Mouse (Mus musculus) small intestine, adult 10 weeks (tissue): ENCODE measurements around the gene Ctsd. TPM values are rescaled to one million over a fixed set of nuclear protein-coding genes. Genes with fewer than 3 reads are reported as not detected.

Experiments
- polyA plus RNA-seq: library from polyadenylated mRNA; stranded (reverse); fragments of 350-450 nt; fragmentation: Illumina TruSeq; extraction: RNeasy Lipid Tissue Mini Kit (QIAGEN cat#74804); gene quantifications from one replicate; pipeline ENCODE4 v1.2.3, GENCODE M21; 2014; ENCODE audit warnings: low replicate concordance

The Ctsd gene
- polyA plus RNA-seq, result 5.2 TPM

DNA sequence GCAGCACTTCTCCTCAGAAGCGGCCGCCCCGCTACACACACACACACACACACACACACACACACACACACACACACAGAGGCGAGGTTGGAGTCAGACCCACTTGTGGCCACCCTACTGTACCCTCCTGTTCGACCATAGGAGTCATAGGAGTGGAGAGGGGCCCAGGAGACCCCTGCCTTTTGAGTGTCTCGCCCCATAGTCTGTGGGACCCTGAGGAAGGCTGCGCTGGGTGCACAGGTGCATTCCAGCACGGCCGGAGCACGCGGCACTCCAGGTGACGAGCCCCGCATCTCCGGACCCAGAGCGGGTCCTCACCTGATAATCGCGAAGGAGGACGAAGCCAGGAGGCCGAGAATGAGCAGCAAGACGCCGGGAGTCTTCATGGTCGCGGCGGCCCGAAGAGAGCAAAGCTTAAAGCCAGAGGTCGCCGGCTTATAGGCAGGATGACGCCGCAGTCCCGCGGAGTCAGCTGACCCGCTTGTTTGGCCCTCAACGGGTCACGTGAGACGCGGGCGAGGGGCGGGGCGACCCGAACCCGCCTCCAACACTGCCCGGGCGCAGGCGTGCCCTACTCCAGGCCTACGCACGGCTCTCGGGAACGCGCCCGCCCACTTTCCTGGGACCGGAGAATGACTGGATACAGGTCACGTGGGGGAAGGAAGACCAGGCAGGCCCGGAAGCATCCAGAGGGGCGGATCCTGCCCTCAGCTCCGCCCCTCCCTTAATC lies at the start of gene Ctsd:
Gene Ctsd (minus strand): TSS at position 620 of the 730 bp plus-strand sequence.

DNA sequence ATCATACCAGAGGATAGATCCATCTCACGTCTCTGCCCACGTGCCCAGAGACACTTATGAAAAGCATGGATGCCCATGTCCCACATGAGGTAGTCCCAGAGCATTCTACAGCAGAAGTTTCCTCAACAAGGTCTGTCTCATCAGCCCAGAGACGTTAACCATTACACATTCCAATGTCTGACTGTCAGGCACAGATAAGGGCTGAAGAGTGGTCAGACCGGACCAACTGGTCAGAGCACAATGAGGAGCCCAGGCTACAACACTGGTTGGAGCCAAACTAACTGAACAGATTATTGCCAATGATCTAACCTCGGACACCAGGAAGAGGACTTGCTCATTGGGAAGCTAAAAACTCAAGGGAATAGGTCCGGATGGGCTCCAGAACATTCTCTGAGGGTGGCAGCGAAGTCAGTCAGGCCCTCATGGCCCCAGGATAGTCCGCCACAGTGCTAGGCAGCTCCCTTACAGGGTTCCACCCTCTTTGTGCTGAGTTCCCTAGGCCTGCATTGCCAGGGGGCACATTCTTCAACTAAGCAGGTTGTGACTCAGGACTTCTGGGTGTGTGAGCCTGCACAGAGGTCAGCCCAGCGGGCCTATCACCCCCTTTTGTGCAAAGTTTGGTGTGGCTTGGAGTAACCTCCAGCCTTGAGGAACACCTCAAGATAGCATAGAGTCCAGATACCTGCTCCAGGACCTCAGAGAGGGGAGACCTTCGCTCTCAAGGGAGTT lies 46.5 kb upstream of the Ctsd start, which contains the start of gene Syt8:
Gene Syt8 (plus strand): TSS at position 714 of the 729 bp plus-strand sequence.

DNA sequence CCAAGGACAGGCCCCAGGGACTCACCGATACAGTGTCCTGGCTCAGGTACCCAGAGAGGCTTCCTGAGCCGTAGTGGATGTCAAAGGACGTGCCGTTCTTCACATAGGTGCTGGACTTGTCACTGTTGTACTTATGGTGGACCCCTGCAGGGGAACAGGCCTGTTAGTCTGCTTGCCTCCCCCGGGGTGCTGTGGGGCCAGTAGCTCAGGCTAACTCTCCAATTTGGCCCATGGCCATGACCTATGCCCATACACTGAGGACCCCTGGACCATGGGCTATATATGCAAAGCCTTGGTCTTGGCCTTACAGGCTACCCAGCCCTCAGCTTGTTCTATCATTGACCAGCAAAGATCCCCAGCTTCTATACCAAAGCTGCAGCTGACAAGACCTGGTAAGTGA lies 5.3 kb downstream of the Ctsd start, which contains the start of gene Gm49369:
Gene Gm49369 (minus strand): TSS at position 101 of the 400 bp plus-strand sequence.

DNA sequence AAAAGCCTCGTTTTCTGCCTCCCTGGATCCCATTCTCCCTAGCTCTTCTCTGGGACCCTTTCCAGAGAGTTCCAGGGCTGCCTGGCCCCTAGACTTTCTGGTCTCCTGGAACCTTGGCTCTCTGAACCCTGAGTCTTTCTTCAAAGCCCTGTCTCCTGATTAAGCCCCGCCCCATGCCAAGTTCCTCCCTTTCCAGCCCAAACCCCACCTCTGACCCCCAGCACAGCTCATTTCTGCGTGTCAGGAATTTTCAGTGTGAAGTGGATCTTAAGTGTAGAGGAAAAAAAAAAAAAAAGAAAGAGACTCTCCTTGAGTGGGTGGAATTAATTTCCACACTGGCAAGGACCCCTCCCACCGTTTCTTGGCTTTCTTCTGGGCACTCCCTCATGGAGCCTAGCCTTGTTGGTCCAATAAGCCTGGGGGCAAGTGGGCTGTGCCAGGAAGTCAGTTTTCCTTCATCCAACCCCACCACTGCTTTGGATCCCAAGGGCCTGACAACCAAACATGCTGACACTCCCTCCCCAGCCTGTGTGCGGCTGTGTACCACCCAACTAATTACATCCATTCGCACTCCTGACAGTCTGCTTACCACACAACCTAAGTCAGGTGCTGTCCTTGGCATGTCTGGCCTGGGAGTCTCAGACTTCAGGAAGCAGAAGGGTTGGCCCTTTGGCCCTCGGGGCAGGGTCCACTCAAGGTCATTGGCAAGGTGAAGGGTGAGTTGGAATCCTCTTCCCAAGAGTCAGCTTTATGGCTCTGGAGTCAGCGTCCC lies 14.0 kb downstream of the Ctsd start, which contains the start of gene Ifitm10:
Gene Ifitm10 (minus strand): TSS at position 113 of the 772 bp plus-strand sequence.

Other genes with a start within 250 kb of the Ctsd start
- gene Gm45337, start 243.4 kb downstream of the Ctsd start, polyA plus RNA-seq, result not detected
- gene Gm29735, start 230.9 kb downstream of the Ctsd start, polyA plus RNA-seq, result not detected
- not detected for gene Gm4553, start 222.3 kb downstream of the Ctsd start, polyA plus RNA-seq
- gene Krtap5-2, start 212.0 kb downstream of the Ctsd start, polyA plus RNA-seq, result not detected
- not detected for gene Gm10153, start 197.6 kb downstream of the Ctsd start, polyA plus RNA-seq
- gene Krtap5-3, start 186.7 kb downstream of the Ctsd start, polyA plus RNA-seq, result not detected
- not detected for gene Gm7579, start 176.2 kb downstream of the Ctsd start, polyA plus RNA-seq
- gene Krtap5-5, start 158.1 kb downstream of the Ctsd start, polyA plus RNA-seq, result not detected
- not detected for gene Gm40460, start 147.0 kb downstream of the Ctsd start, polyA plus RNA-seq
- not detected for gene Gm2431, start 129.7 kb downstream of the Ctsd start, polyA plus RNA-seq
- not detected for gene Gm4559, start 113.7 kb downstream of the Ctsd start, polyA plus RNA-seq
- gene Krtap5-1, start 90.9 kb downstream of the Ctsd start, polyA plus RNA-seq, result not detected
- not detected for gene Krtap5-4, start 84.5 kb downstream of the Ctsd start, polyA plus RNA-seq
- gene Ifitm10, start 14.3 kb downstream of the Ctsd start, polyA plus RNA-seq, result not detected
- gene Gm49369, start 5.4 kb downstream of the Ctsd start, polyA plus RNA-seq, result 3.2 TPM
- gene Syt8, start 46.8 kb upstream of the Ctsd start, polyA plus RNA-seq, result not detected
- not detected for gene Tnni2, start 53.8 kb upstream of the Ctsd start, polyA plus RNA-seq
- gene Lsp1, start 72.8 kb upstream of the Ctsd start, polyA plus RNA-seq, result 5.2 TPM
- not detected for gene Tnnt3, start 110.8 kb upstream of the Ctsd start, polyA plus RNA-seq
- 0.71 TPM for gene Mrpl23, start 144.6 kb upstream of the Ctsd start, polyA plus RNA-seq